Comparison of ENCODE assay signal across 11 mouse cellular contexts in the genomic region with DNA sequence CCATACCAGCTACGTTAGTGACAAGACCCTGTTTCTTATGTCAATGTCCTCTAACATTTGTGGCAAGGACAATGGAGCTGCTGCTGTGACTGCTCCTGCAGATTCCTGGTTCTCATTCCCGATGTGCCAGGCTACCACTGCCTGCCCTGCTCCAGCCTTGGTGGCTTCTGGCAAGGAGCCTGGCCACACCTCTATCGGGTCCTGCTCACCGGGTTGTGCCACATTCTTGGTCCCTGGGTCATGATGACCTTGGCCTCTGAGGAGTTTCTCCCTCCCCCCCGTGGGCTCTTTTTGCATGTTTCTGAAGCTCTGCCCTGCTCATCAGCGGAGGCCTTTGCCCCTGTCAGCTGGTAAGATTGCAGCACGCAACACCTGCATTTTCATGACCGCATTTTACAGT. TPM values are rescaled to one million over a fixed set of nuclear protein-coding genes. Genes with fewer than 3 reads are reported as not detected.
DNase-seq lines count a peak whose midpoint lies in the region.
"Had no signal": no experiment of that assay in that cellular context is flagged by ENCODE, and none has a peak within 500 bp of the region (broad histone marks: within the 10 kb centered on the region; RNA-seq: fewer than 3 reads in every experiment).

No protein-coding gene starts in this region.

- DNase-seq in ovary, adult 18-20 months (ENCODE audit: low spot score) = peak; percentile 52
- no peak for DNase-seq in ovary, postnatal 14 days (ENCODE audit: low spot score)
- DNase-seq in adrenal gland, postnatal 25 days = peak; percentile 57
- DNase-seq in lung, adult 18-20 months = peak; percentile 86 to 90
- DNase-seq in urinary bladder, postnatal 36 days (ENCODE audit: low spot score in 2 of 2) = peak; percentile 72 to 73
- DNase-seq in layer of hippocampus, postnatal 36 days = no peak
- DNase-seq in adipocyte (ENCODE audit: low spot score) = no peak
- DNase-seq: liver had no signal

RNA-seq across cellular contexts. Expression of a gene that starts 10.5 kb away (rescaled TPM):
- not detected in 2 replicates for total RNA-seq in adrenal gland, postnatal 25 days (2021)
- total RNA-seq in layer of hippocampus, postnatal 36 days (2021) = not detected
- total RNA-seq: gastrocnemius, postnatal 4 days; megakaryocyte, adult 5-6 weeks had no signal

RNA-seq across cellular contexts. Expression of a gene that starts 20.6 kb away (rescaled TPM):
- total RNA-seq in adrenal gland, postnatal 25 days (2021) = 43.7 and 44.2 TPM in 2 replicates
- total RNA-seq in layer of hippocampus, postnatal 36 days (2021) = not detected
- total RNA-seq: left cerebral cortex, adult 2 months; megakaryocyte, adult 5-6 weeks had no signal

Comparison
In these comparisons a context has a peak if more than half of its experiments do, and no peak if none do; other contexts are left out.
1. DNase-seq: peak in ovary, adult 18-20 months (single experiment), adrenal gland, postnatal 25 days (single experiment), lung, adult 18-20 months (2 of 2) and urinary bladder, postnatal 36 days (2 of 2); none in ovary, postnatal 14 days (single experiment), layer of hippocampus, postnatal 36 days (0 of 2) and adipocyte (single experiment).
2. RNA of a gene that starts 20.6 kb away (total RNA-seq): 43.7 to 44.2 TPM in adrenal gland, postnatal 25 days; not detected in layer of hippocampus, postnatal 36 days; every median in the first group is over 10 times any median in the second.